Mouse (Mus musculus) heart, postnatal 0 days (tissue): ENCODE results near the gene 1700016C15Rik.

Experiments used
- CTCF ChIP-seq: IDR thresholded peaks from 2 replicates; pipeline ENCODE4 v1.5.1; 2016; ENCODE audit warnings: antibody characterized with exemption, control low read depth, low read depth
- EP300 ChIP-seq: IDR thresholded peaks from 2 replicates; pipeline ENCODE4 v1.6.1; 2016; ENCODE audit warnings: antibody characterized with exemption, low read depth

- TF ChIP-seq CTCF (no peak), EP300 (no peak)
These were observed 11.1 kb upstream of the 1700016C15Rik start for GRCm38 (mm10) chr1:177718340-177719028.
